Mouse (Mus musculus) forebrain, postnatal 0 days (tissue): ENCODE data around the gene Olfr1367. TPM values are rescaled to one million over a fixed set of nuclear protein-coding genes. Genes with fewer than 3 reads are reported as not detected.
A peak's percentile ranks its signal among the peaks of the same experiment; 100 is the strongest.
"Not testable (repeated sequence)": the region's sequence is repeated elsewhere in the genome, so short reads cannot be mapped to it uniquely, and the experiment has no call there.

Experiments
- ATAC-seq: fragments of 200-750 bp; cut with Nextera tagmentation; 2 replicates; pipeline ENCODE4 v1.8.0; 2017; ENCODE audit warnings: mild to moderate bottlenecking, moderate library complexity
- DNase-seq: peaks from one replicate; pipeline ENCODE4 v3.0.0-alpha.2; 2015
- H3K27ac ChIP-seq: fragments of 300-500 bp; sonication (generic); 2 replicates; pipeline ENCODE4 v1.5.1; 2014; ENCODE audit warnings: low read depth, mild to moderate bottlenecking, antibody characterized with exemption, low read length, moderate library complexity, mixed read lengths
- H3K27me3 ChIP-seq: fragments of 300-500 bp; sonication (generic); 2 replicates; pipeline ENCODE4 v1.6.1; 2014; ENCODE audit warnings: mild to moderate bottlenecking, low read length, mixed read lengths; ENCODE audit not compliant: insufficient read depth
- H3K36me3 ChIP-seq: fragments of 300-500 bp; sonication (generic); 2 replicates; pipeline ENCODE4 v1.6.1; 2014; ENCODE audit warnings: mild to moderate bottlenecking, moderate library complexity; ENCODE audit not compliant: insufficient read depth
- H3K4me1 ChIP-seq: fragments of 300-500 bp; sonication (generic); 2 replicates; pipeline ENCODE4 v1.6.1; 2014; ENCODE audit warnings: antibody characterized with exemption; ENCODE audit not compliant: insufficient read depth
- H3K4me2 ChIP-seq: fragments of 300-500 bp; sonication (generic); 2 replicates; pipeline ENCODE4 v1.6.1; 2014; ENCODE audit warnings: low read depth, mild to moderate bottlenecking, moderate library complexity
- H3K4me3 ChIP-seq: fragments of 300-500 bp; sonication (generic); 2 replicates; pipeline ENCODE4 v1.5.1; 2014; ENCODE audit warnings: low read depth, low read length, mixed read lengths
- H3K9ac ChIP-seq: fragments of 300-500 bp; sonication (generic); 2 replicates; pipeline ENCODE4 v1.6.1; 2014; ENCODE audit warnings: mild to moderate bottlenecking
- H3K9me3 ChIP-seq: fragments of 300-500 bp; sonication (generic); 2 replicates; pipeline ENCODE4 v1.6.1; 2016; ENCODE audit warnings: low read length
- CTCF ChIP-seq: sonication (generic); IDR thresholded peaks from 2 replicates; pipeline ENCODE4 v1.5.1; 2016; ENCODE audit warnings: antibody characterized with exemption, control low read depth, low read depth
- WGBS: fragments of 180-500 bp; shearing (Covaris S2); extraction: QIAGEN DNeasy Blood & Tissue Kit; methylation state at CpG from one replicate; pipeline ENCODE4 v1.1.7; 2014; 5-methylcytosine and 5-hydroxymethylcytosine counted together
- microRNA-seq, 2 experiments: library from miRNA; unstranded; fragments of <30 nt; microRNA quantifications; one replicate each; pipeline ENCODE4; 2016
- polyA plus RNA-seq: library from polyadenylated mRNA; unstranded; fragments of >200 nt; fragmentation: Nextera tagmentation; extraction: Ambion mirVana; gene quantifications from 2 replicates; pipeline ENCODE4 v1.2.1, GENCODE M21; 2015
- total RNA-seq: library from RNA; depleted of rRNA; stranded (reverse); fragments of >200 nt; gene quantifications from 2 replicates; pipeline ENCODE4 v1.2.3, GENCODE M21; 2014; rRNA removed

The Olfr1367 gene
- total and polyA plus RNA-seq, 2 experiments from 2014 or later, result not detected

DNA sequence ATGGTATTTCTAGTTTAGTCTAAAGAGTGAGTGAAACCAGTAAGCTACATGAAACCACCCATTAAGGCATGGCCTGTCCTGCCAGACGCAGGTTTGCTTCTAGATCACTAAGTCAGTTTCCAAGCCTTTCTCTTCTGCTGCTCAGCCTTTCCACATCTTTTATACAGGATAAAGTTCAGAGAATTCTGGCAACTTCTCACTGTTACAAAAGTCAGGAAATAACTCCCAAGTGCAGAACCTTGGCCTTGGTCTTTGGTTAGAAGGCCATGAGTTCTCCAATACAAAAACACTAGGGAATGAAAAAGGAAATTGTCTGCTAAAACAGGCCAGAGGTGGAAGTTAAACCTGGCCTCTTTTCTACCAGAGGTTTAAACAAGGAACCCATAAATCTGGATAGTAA, 48.5 kb downstream of the Olfr1367 start:
- DNase-seq, result no peak
- H3K4me3 ChIP-seq, result no peak overlapping the region
- no peak overlapping the region for H3K27ac ChIP-seq
- peaks cover 43% of the 10 kb centered on the region for H3K36me3 ChIP-seq
- WGBS, result 100% methylated on average over 1 of the region's 1 CpGs
- no peak for TF ChIP-seq CTCF
- H3K9me3 ChIP-seq, result no peaks in the 10 kb centered on the region
- H3K4me2 ChIP-seq, result no peak overlapping the region
- 0 out of 2 replicates have a peak, but pooled peaks cover 3% of the 10 kb centered on the region for H3K4me1 ChIP-seq
- no peak for ATAC-seq
- H3K9ac ChIP-seq, result no peak overlapping the region
- no peaks in the 10 kb centered on the region for H3K27me3 ChIP-seq

DNA sequence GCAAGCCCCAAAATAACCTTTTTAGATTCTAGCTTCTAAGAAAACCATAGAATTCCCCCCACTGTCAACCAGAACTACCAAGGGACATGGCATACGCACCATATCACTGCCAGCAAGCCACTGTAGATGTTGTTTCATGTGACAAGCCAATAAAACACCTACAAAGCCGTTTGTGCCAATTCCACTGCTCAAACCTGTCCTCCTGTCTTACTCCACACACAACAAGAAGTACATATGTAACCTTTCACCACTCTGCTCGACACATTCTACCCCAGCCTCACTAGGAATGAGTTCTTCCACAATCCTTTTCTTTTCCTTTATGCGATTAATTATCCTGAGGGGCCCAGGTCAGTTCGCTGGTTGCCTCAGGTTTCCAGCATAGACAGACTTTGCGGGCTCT, 48.9 kb downstream of the Olfr1367 start:
- 0 out of 2 replicates have a peak, but pooled peaks cover 3% of the 10 kb centered on the region for H3K4me1 ChIP-seq
- no peak overlapping the region for H3K27ac ChIP-seq
- ATAC-seq, result no peak
- no peaks in the 10 kb centered on the region for H3K9me3 ChIP-seq
- no peaks in the 10 kb centered on the region for H3K27me3 ChIP-seq
- WGBS, result 95% methylated on average over 6 of the region's 6 CpGs
- DNase-seq, result no peak
- no peak overlapping the region for H3K9ac ChIP-seq
- peaks cover 39% of the 10 kb centered on the region for H3K36me3 ChIP-seq
- no peak overlapping the region for H3K4me2 ChIP-seq
- no peak for TF ChIP-seq CTCF
- no peak overlapping the region for H3K4me3 ChIP-seq

DNA sequence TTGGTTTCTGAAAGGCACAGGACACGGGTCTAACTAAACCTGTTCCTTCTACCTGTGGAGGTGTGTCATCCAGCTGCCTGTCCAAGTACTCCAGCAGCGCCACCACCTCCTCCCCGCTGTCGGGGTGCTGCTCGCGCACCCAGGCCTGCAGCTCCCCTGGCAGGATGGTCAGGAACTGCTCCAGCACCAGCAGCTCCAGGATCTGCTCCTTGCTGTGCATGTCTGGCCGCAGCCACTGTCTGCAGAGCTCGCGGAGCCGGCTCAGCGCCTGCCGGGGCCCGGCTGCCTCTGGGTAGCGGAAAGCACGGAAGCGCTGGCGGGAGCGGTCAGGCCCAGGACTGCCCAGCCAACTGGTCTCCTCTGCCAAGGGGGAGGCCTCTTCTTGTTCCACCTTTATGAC, 49.3 kb downstream of the Olfr1367 start:
- not testable (repeated sequence) for H3K4me1 ChIP-seq, H3K9me3 ChIP-seq, H3K4me2 ChIP-seq, H3K9ac ChIP-seq, H3K4me3 ChIP-seq, DNase-seq, H3K27ac ChIP-seq, H3K27me3 ChIP-seq
- H3K36me3 ChIP-seq, result peaks cover 34% of the 10 kb centered on the region
- ATAC-seq, result peak; percentile 43; the same call in 1 of the 2 replicates
- 96% methylated on average over 14 of the region's 18 CpGs for WGBS

DNA sequence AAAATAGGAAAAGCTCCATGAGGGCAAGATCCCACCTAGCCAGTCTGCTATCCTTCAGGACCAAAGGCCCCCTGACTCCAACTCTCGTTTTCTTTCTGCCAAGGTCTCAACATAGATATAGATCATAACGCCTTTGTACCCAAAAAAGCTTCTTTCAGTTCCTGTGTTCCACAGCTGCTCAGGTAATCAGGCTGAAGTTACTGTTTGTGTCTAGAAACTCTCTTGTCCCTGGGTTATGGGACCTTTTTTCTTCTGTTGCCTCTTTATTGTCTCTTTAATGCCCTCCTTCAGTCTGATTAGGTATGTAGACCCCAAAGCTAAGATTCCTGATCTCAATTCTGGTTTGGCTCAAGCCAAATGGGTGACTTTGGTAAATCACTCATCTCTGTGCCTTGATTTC, 50.8 kb downstream of the Olfr1367 start:
- WGBS, result 91% methylated on average over 2 of the region's 2 CpGs

More for the DNA sequence above, 50.8 kb downstream of the Olfr1367 start:
- Histone ChIP-seq H3K27ac (no peak overlapping the region), H3K9me3 (no peaks in the 10 kb centered on the region), H3K27me3 (no peaks in the 10 kb centered on the region), H3K36me3 (peaks cover 22% of the 10 kb centered on the region), H3K9ac (no peak overlapping the region), H3K4me1 (peaks cover 11% of the 10 kb centered on the region; the same call in 1 of the 2 replicates), H3K4me3 (no peak overlapping the region), H3K4me2 (no peak overlapping the region)
- ATAC-seq, result no peak
- DNase-seq, result no peak
- no peak for TF ChIP-seq CTCF

Small RNA genes within 50 kb of the gene (microRNA-seq; reads per million reads assigned to microRNA genes)
- gene Mir6942, result 0.24 to 0.77 reads per million in 2 experiments

Other genes starting within 250 kb of the Olfr1367 start
- gene Olfr1369-ps1, start 235.4 kb upstream of the Olfr1367 start, total RNA-seq, result not detected in 2 replicates
- not detected in 2 replicates for gene Olfr1369-ps1, start 235.4 kb upstream of the Olfr1367 start, polyA plus RNA-seq
- gene Olfr263, start 217.3 kb upstream of the Olfr1367 start, total RNA-seq, result not detected in 2 replicates
- gene Olfr263, start 217.3 kb upstream of the Olfr1367 start, polyA plus RNA-seq, result not detected in 2 replicates
- gene Olfr1368, start 201.0 kb upstream of the Olfr1367 start, total RNA-seq, result not detected in 2 replicates
- gene Olfr1368, start 201.0 kb upstream of the Olfr1367 start, polyA plus RNA-seq, result not detected in 2 replicates
- 81.7 and 90.9 TPM in 2 replicates for gene Trim27, start 167.5 kb upstream of the Olfr1367 start, total RNA-seq
- 72.7 and 85.3 TPM in 2 replicates for gene Trim27, start 167.5 kb upstream of the Olfr1367 start, polyA plus RNA-seq
- gene Gpx5, start 54.2 kb upstream of the Olfr1367 start, total RNA-seq, result not detected in 2 replicates
- not detected in 2 replicates for gene Gpx5, start 54.2 kb upstream of the Olfr1367 start, polyA plus RNA-seq
- 0.15 TPM in 1 of 2 replicates, not detected in the other for gene Gpx6, start 34.8 kb upstream of the Olfr1367 start, total RNA-seq
- gene Gpx6, start 34.8 kb upstream of the Olfr1367 start, polyA plus RNA-seq, result 0.11 and 0.14 TPM in 2 replicates
- gene Zscan12, start 15.9 kb downstream of the Olfr1367 start, total RNA-seq, result 10.4 and 11.5 TPM in 2 replicates
- 7.2 and 8.1 TPM in 2 replicates for gene Zscan12, start 15.9 kb downstream of the Olfr1367 start, polyA plus RNA-seq
- 51.8 and 54.0 TPM in 2 replicates for gene Zkscan3, start 55.8 kb downstream of the Olfr1367 start, total RNA-seq
- 42.2 and 45.6 TPM in 2 replicates for gene Zkscan3, start 55.8 kb downstream of the Olfr1367 start, polyA plus RNA-seq
- gene Pgbd1, start 94.1 kb downstream of the Olfr1367 start, total RNA-seq, result 2.3 and 4.7 TPM in 2 replicates
- gene Pgbd1, start 94.1 kb downstream of the Olfr1367 start, polyA plus RNA-seq, result 0.83 and 1.5 TPM in 2 replicates
- 25.2 and 27.1 TPM in 2 replicates for gene Zscan26, start 106.8 kb downstream of the Olfr1367 start, total RNA-seq
- gene Zscan26, start 106.8 kb downstream of the Olfr1367 start, polyA plus RNA-seq, result 10.9 and 16.7 TPM in 2 replicates
- 0.69 and 1.3 TPM in 2 replicates for gene Nkapl, start 121.6 kb downstream of the Olfr1367 start, total RNA-seq
- 1.8 and 2.7 TPM in 2 replicates for gene Nkapl, start 121.6 kb downstream of the Olfr1367 start, polyA plus RNA-seq
- 8.9 and 9.3 TPM in 2 replicates for gene Zkscan4, start 132.0 kb downstream of the Olfr1367 start, total RNA-seq
- 4.2 and 6.1 TPM in 2 replicates for gene Zkscan4, start 132.0 kb downstream of the Olfr1367 start, polyA plus RNA-seq
- 1.5 TPM in 1 of 2 replicates, not detected in the other for gene Gm10065, start 132.5 kb downstream of the Olfr1367 start, total RNA-seq
- gene Gm10065, start 132.5 kb downstream of the Olfr1367 start, polyA plus RNA-seq, result not detected in 2 replicates
- gene AK157302, start 148.3 kb downstream of the Olfr1367 start, total RNA-seq, result 0.14 and 0.31 TPM in 2 replicates
- gene AK157302, start 148.3 kb downstream of the Olfr1367 start, polyA plus RNA-seq, result 0.42 and 0.54 TPM in 2 replicates
- gene Gm11273, start 154.5 kb downstream of the Olfr1367 start, total RNA-seq, result 5.9 and 7.1 TPM in 2 replicates
- 5.8 and 11.0 TPM in 2 replicates for gene Gm11273, start 154.5 kb downstream of the Olfr1367 start, polyA plus RNA-seq
- 7.8 and 9.5 TPM in 2 replicates for gene Zkscan8, start 184.2 kb downstream of the Olfr1367 start, total RNA-seq
- gene Zkscan8, start 184.2 kb downstream of the Olfr1367 start, polyA plus RNA-seq, result 1.3 and 2.2 TPM in 2 replicates
- gene Olfr1366, start 195.9 kb downstream of the Olfr1367 start, total RNA-seq, result not detected in 2 replicates
- 0.15 TPM in 2 replicates for gene Olfr1366, start 195.9 kb downstream of the Olfr1367 start, polyA plus RNA-seq
- not detected in 2 replicates for gene Olfr1535, start 213.0 kb downstream of the Olfr1367 start, total RNA-seq
- gene Olfr1535, start 213.0 kb downstream of the Olfr1367 start, polyA plus RNA-seq, result 0.06 and 0.07 TPM in 2 replicates
- not detected in 2 replicates for gene Olfr1364, start 234.8 kb downstream of the Olfr1367 start, total RNA-seq
- gene Olfr1364, start 234.8 kb downstream of the Olfr1367 start, polyA plus RNA-seq, result not detected in 2 replicates